Mouse (Mus musculus) layer of hippocampus, postnatal 10 days (tissue): ENCODE results near the gene Il17re. TPM values are rescaled to one million over a fixed set of nuclear protein-coding genes. Genes with fewer than 3 reads are reported as not detected.

ENCODE experiments used
- microRNA-seq, 2 experiments: library from miRNA; unstranded; fragments of <30 nt; microRNA quantifications; one replicate each; pipeline ENCODE4 v1.2.0; 2021
- total RNA-seq, 2 experiments: library from RNA; stranded (reverse); gene quantifications; 2 replicates each; pipeline ENCODE4 v1.2.3; 2021

The Il17re gene
- total RNA-seq, 2 experiments from 2014 or later = 0.55 to 0.60 TPM

Small RNA genes within 50 kb of the gene (microRNA-seq; reads per million reads assigned to microRNA genes)
- gene Gm24387 = 0 reads per million in 2 experiments

Other genes with a start within 250 kb of the Il17re start
- 10 to 100 TPM; 18.1 to 20.6 TPM for gene Mtmr14, start 220.6 kb upstream of the Il17re start, total RNA-seq
- 1 to 10 TPM; 7.1 to 8.1 TPM for gene Cpne9, start 176.2 kb upstream of the Il17re start, total RNA-seq
- gene Brpf1, start 151.3 kb upstream of the Il17re start, total RNA-seq = 10 to 100 TPM; 28.3 to 28.6 TPM
- gene Ogg1, start 131.5 kb upstream of the Il17re start, total RNA-seq = 1 to 10 TPM; 6.7 to 8.0 TPM
- gene Camk1, start 114.5 kb upstream of the Il17re start, total RNA-seq = 10 to 100 TPM; 59.5 to 64.3 TPM
- 10 to 100 TPM; 51.0 to 58.4 TPM for gene Tada3, start 80.6 kb upstream of the Il17re start, total RNA-seq
- gene Arpc4, start 80.4 kb upstream of the Il17re start, total RNA-seq = 100 to 1,000 TPM; 324 to 337 TPM
- gene Ttll3, start 69.2 kb upstream of the Il17re start, total RNA-seq = 10 to 100 TPM; 11.2 to 13.2 TPM
- gene Rpusd3, start 39.1 kb upstream of the Il17re start, total RNA-seq = 10 to 100 TPM; 21.3 to 26.9 TPM
- gene Cidec, start 22.7 kb upstream of the Il17re start, total RNA-seq = not detected
- gene Jagn1, start 15.9 kb upstream of the Il17re start, total RNA-seq = 10 to 100 TPM; 42.9 to 44.1 TPM
- 1 to 10 TPM; 4.8 to 5.6 TPM for gene Il17rc, start 12.9 kb downstream of the Il17re start, total RNA-seq
- 10 to 100 TPM; 80.0 to 92.3 TPM for gene Creld1, start 24.8 kb downstream of the Il17re start, total RNA-seq
- 10 to 100 TPM; 36.7 to 39.7 TPM for gene Prrt3, start 43.4 kb downstream of the Il17re start, total RNA-seq
- gene Emc3, start 73.2 kb downstream of the Il17re start, total RNA-seq = 10 to 100 TPM; 75.6 to 77.6 TPM
- 1 to 10 TPM; 3.2 to 4.9 TPM for gene Fancd2, start 73.2 kb downstream of the Il17re start, total RNA-seq
- gene Fancd2os, start 142.2 kb downstream of the Il17re start, total RNA-seq = under 1 TPM in 1 of 2 experiments, not detected in 1; 0.49 TPM
- gene Brk1, start 146.3 kb downstream of the Il17re start, total RNA-seq = 100 to 1,000 TPM; 221 TPM
- 10 to 100 TPM; 65.8 to 70.5 TPM for gene Vhl, start 165.5 kb downstream of the Il17re start, total RNA-seq
- gene Irak2, start 180.0 kb downstream of the Il17re start, total RNA-seq = 10 to 100 TPM; 15.0 TPM
- 10 to 100 TPM; 59.7 to 74.3 TPM for gene Tatdn2, start 238.6 kb downstream of the Il17re start, total RNA-seq